Mouse (Mus musculus): ENCODE data around the gene Prdm13. TPM values are rescaled to one million over a fixed set of nuclear protein-coding genes. Genes with fewer than 3 reads are reported as not detected.

Prdm13 gene
- not detected for total RNA-seq (2021)
- long read RNA-seq, result 0 reads

DNA sequence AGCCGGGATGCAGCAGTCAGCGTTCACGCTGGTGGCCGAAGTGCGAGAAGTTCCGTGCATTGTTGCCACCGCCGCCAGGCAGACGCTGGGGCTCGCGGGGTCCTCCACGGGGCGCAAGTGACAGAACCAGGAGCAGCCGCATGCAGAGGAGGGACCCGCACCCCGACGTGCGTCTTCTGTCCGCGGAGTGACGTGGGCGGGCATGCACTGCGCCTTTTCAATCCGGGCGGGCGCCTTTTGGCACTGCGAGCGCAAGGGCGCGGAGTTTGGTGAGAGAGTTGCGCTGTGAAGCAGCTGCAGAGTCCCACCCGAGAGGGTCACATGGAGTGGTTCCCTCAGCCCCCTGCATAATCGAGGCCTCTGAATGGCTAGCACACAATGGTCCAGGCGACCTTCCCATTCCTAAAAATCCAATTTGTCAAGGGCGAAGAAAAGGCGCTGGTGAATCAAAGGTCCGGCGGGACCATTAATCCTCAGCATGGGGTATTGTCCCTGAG is at the start of gene Prdm13:
Gene Prdm13, minus strand, starts transcription at position 369 of the 497 bp plus-strand sequence.
- no peak for DNase-seq (ENCODE audit: low spot score in 2 of 2)

DNA sequence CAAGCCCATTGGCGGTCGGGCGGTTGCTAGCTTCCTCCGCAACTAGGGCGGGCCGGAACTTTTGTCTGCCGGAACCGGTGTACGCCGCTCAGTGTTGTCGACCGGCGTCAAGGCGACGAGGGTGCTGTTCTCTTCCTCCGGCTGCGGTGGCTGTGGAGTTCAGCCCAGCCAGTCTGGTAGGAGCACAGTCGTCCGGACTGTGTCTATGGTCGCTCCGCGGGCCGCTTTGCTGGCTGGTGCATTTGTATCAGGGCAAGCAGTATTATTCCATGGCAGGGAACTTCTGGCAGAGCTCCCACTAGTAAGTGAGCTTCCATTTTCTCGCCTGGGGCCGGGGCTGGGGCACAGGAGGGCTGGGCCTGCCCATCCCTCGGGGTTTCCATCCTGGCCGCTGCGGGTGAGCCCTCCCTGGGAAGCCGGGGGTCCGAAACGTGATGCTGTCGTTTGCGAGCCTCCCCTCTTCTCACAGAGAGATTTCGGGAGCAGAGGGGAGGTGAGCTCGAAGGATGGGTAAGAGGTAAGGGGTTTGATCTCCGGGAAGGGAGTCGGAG is 41.9 kb upstream of the Prdm13 start, which contains the start of gene Ccnc:
Gene Ccnc, plus strand, starts transcription at position 87 of the 551 bp plus-strand sequence.
- DNase-seq (ENCODE audit: low spot score in 2 of 2), result peak; percentile 90 to 94

DNA sequence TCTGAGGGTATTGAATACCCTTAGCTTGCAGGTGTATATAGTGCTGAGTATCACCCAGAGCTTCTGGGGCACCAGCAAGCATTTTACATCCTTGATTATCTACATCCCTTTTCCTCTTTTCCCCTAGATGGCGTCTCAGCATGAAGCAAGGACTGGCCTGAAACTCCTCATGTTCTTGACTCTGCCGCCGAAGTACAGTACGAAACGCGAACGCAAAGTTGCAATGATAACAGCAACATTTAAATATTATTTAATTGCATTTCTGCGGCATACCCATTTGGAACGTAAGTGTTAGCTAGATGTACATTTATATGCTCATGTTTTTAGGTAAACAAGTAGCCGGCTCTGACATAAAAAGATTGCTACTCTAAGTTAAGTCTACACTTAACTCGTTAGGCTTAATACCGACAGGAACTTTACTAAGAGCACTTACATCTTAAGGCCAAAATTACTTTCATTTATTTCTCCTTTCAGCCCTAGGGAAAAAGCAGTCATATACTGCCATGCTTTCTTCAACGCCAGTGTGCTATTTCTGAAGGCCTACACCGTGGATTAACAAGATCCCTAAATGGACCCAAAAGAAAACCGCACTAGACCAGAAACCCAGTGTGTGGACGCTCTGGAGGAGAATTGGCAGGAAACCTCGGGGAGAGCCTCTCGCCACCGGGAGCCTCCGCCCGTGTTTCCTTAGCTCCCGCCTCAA is 41.3 kb upstream of the Prdm13 start:
- peak in 1 of 2 experiments; percentile 70 for DNase-seq (ENCODE audit: low spot score in 2 of 2)

DNA sequence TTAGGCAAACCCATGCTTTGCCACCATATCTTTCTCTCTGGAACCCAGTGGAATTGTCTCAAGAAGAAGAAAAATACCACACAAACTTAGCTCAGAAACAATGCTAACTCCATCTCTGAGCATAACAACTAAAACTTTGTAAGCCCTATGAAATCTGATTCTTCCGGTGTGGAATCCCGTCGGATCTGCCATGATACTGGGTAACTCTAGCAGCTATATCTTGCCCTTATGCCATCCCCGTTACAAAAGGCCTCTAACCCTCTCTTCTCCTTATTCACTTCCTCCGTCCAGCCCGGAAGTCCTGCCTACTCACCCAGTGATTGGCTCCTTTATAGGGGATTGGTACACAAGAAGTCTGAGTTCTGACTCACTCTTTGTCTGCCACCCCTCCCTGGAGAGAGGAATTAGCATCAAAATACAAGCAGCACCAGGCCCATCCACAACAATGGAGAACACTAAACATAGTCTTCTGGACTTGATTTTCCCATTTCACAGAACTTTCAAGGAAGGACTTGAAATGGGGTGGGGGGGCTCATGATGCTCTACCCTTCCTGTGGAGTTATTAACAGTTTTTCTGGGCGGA is 37.1 kb upstream of the Prdm13 start:
- DNase-seq (ENCODE audit: low spot score in 2 of 2), result no peak

DNA sequence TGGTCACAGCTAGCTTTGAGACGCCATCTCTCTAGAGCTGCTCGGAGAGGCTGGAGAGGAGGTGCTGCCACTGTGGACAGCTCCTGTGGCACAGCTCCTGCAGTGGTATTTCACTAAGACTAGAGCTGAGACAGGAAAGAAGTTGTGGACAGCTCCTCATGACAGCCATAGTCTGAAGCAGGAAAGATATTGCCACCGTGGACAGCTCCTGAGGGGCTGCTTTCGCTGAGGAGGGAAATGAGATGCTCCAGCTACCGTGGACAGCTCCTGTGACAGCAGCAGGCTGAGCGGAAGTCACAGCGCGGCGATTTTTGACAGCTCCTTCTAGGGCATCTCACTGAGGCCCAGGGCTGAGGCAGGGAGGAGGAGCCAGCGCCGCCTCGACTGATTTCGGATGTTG is 26.4 kb upstream of the Prdm13 start:
- peak in 1 of 2 experiments; percentile 26 for DNase-seq (ENCODE audit: low spot score in 2 of 2)

DNA sequence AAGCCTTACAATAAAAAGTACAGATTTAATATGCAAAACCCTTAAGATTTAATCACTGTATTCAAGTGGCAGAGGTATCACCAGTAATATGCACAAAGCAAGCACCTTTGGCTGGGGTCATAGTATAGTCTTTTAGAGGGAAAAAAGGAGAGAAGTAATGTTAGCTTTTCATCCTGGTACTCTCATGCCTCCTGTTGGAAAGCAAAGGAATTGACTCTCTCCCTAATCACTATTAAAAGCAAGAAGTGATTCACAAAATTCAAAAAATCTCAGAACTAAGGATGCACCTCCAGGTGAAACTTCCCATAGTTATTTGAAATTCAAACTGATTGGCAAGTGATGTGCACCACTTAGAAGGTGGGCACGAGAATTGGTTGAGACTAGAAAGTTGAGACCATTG is 19.3 kb upstream of the Prdm13 start:
- DNase-seq (ENCODE audit: low spot score in 2 of 2), result no peak

DNA sequence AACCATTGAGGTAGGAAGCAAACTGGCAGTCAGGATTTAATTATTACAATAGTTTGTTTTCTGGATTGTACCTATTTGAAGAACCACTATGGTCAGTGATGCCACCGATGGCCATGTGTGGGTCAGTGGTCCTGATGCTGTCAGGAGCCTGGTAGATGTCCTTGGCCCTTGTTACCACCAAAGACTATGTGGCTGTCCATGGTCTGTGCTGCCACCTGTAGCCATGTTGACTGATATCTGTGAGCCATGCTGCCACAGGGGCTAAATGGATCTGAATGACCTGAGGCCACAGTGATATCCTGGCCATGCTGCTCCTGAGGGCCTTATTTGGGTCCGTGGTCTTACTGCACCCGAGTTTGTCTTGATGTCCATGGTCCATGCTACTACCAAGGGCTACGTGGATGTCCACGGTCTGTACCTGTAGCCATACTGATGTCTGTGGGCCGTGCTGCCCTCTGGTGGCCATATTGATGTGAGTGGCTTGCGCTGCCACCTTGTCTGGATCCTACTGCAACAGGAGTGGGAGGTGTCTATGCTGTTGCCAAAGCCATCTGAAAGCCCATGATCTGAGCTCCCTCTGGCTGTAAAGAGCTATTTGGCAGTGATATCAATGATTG is 10.0 kb upstream of the Prdm13 start:
- peak in 1 of 2 experiments; percentile 56 for DNase-seq (ENCODE audit: low spot score in 2 of 2)

DNA sequence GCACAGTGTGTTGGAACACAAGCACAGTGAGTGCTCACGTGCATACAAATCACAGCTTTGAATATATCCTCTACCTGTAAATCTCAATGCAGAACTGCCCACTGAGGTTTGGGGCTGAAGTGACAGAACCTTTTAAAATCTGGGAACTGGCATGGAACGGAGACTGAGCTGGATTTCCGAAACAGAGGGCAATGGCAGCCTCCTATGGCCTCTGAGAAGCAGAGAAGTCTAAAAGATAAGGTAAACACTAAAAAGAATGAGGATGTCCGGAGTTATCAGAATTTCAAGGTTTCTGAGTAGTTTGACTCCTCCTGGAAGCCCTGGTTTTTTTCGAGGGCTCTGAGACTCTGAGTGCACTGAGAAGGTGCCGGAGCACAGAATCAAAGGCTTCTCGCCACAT is 4.5 kb upstream of the Prdm13 start:
- DNase-seq (ENCODE audit: low spot score in 2 of 2), result no peak

DNA sequence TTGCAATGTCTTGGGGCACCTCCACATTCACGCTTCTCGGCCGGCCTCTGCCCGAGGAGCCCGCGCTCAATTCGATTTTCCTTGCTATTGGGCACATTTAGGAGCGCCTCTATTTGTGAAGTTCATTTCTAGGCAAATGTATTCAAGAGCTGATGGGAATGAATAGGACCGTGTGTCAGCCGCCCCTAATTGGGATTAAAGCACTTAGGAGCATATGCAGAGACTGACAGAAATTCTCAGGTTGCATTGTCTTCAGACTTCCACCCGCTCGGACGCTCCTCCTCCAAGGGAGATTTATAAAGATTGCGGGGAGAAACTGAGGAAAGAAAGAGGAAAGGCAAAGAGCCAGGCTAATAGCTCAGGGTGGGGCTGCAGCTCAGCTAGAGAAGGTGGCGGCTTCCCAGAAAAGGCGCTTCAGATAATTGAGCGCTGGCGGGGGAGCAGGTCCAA is 3.8 kb upstream of the Prdm13 start:
- no peak for DNase-seq (ENCODE audit: low spot score in 2 of 2)

DNA sequence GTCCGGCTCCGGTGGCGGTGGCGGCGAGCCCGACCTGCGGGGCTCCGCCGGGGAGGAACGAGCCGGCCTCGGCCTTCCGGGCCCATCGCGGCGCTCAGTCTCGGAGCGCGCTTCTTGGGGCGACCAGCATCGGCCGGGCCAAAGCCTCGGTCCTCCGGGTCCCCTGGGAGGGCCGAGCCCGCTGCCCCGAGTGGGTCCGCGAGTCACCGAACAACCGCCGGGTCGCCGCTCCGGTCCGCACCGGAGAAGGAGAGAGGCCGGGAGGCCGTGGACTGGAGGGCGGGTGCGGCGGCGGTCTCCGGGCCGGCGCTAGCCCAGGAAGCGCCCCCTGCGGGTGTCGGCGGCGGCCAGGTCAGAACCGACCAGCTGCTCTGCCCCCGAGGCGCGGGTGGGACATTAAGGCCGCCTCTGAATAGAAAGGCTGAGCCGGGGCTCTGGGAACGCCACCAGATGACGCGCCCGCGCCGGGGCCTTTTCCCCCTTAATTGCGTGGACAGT is 3.0 kb upstream of the Prdm13 start:
- no peak for DNase-seq (ENCODE audit: low spot score in 2 of 2)

DNA sequence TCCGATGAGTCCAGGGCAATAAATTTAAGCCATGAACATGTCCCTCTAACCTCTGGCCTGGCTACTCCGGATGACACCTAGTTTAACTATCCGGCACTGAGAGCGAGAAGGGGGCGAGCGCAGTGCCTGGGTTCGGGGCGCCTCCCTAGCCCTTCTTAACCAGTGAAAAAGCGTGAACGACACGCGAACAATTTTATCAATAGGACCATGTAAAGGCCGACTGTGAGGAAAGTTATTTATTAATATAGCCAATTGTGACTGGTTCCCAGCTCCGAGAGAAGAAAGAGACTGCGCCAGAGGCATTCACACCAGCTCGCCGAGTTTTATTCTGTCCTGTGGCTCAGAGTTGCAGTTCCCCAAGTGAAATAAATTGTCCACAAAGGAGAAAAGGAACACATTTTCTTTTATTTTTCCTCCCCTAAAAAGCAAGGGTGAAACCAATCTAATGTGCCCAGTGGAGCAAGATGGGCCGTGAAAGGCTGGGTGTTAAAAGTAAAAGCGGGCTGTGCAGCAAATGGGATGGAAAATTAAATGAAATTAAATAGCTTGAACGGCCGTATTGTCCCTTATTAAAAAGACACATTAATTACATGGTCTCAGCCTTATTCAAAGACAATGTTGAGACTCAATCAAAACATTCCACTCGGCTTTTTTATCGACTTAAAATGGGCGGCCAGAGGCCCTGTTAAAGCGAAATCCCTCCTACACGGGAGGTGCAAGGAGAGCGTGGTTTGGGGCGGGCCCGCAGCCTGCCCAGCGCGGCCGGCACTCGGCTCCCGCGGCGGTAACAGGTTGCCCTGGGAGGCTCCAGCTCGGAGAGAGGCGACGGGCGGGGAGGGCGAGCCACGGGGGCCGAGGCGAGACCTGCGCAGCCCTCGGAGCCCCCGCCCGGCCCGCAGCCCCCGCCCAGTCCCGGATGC is 2.3 kb upstream of the Prdm13 start:
- DNase-seq (ENCODE audit: low spot score in 2 of 2), result no peak

DNA sequence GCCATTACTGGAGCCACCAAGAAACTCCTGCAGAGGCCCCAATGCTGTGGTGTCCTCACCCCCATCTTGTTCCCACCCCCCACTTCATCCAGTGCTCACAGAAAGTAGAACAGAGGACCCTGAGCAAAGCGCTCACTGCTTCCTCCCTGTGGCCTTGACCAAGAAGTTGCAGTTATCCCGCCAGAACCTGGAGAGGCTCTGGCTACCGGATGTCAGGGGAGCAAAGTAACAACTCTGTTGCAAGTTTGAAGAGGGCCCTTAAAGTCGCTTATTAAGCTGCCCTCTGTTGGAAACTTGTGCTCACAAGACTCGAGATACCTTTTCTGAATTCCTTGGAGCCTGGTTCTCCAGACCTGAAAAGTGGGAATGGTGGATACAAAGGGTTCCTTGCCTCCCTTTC is 1.2 kb upstream of the Prdm13 start:
- DNase-seq (ENCODE audit: low spot score in 2 of 2), result no peak

DNA sequence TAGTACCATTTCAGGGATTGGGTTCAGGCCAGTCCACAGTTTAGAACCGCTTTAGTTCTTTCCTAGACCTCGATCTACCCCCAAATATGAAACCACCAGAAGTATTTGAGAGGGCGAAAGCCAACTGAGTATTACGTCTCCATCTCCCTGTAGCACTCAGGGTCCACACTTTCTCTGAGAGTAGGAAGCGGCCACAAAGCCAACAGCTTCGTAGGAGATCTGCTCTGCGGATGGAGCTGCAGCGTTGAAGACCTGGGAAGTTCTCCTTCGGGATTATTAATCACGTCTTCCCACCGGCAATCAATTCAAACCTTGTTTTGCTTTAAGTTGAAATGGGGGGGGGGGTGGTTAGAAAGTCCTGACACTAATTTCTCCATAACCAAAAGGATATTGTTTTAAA is 653 bp upstream of the Prdm13 start:
- DNase-seq (ENCODE audit: low spot score in 2 of 2), result no peak

DNA sequence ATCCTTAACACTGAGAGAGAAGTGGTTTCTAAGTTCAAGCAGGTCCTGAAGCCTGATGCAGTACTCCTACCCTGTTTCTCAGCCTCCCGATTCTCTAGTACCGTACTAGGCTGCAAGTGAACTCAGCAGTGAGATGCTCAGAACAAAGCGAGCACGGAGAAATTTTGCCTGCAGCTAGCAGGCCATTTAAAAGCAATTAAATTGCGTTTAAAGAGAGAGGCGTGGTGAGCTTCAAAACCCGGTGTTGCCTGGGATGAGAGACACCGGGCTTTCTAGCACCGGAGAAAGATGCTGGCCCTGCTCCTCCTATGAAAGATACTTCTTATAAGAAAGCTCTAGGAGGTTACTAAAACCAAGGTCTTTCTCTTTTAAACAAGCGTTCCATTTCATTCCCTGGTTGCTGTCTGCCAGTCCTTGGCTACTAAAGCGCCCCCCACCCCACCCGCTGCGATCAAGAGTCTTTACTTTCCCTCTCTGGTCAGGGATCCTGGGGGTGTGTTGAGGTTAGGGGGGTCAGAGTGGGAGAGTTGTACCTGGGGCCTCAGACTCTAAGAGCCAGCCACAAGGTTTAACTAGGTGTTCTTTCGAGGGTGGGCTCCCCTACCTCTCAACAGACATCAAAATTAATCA is 1.3 kb downstream of the Prdm13 start:
- DNase-seq (ENCODE audit: low spot score in 2 of 2), result no peak

DNA sequence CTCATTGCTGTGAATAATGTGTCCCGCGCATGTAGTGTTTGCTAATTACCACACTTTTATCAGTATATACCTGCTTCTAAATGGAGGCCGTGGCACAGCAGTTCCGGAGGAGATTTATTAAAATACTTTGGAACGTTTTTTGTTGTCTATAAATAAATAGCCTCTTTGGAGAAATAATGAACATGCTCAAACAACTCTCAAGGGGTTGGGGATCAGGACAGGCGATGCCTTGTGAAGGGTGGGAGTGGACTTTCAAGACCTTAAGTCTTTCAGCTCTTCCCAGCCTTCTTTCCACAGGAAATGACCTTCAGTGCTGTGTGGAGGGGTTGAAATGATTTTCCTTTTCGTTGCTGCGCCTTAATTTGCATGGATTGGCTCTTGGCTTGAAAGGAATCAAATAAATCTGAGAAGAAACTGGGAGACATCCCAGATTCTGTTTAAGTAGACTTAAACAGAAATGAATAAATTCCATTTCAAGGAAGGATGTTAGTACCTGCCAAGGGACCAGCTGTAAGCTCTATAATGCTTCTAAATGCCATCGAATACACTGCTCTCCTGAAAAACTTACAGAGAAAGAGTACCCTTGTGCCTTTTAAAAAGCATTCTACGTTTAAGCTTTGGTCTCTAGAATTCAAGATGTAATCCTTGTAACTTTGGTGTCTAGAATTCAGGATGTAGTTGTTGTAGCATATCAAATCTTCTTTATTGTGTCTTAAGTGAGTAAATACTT is 3.2 kb downstream of the Prdm13 start:
- DNase-seq (ENCODE audit: low spot score in 2 of 2), result no peak

DNA sequence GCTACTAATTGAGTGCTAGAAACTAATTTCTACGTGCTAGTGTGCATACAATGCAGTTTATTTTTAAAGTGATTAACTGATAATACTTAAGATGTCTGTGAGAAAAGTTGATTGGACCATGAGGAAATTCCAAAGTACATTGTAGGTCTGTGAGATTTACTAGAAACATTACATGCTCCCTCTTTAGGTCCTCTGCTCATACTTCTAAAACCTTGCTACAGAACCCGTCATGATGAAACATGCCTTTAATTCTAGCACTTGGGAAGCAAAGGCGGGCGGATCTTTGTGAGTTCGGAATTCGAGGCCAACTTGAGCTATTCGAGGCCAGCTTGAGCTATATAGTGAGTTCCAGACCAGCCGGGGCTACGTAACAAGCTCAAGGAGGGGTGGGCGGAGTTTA is 4.8 kb downstream of the Prdm13 start:
- no peak for DNase-seq (ENCODE audit: low spot score in 2 of 2)

DNA sequence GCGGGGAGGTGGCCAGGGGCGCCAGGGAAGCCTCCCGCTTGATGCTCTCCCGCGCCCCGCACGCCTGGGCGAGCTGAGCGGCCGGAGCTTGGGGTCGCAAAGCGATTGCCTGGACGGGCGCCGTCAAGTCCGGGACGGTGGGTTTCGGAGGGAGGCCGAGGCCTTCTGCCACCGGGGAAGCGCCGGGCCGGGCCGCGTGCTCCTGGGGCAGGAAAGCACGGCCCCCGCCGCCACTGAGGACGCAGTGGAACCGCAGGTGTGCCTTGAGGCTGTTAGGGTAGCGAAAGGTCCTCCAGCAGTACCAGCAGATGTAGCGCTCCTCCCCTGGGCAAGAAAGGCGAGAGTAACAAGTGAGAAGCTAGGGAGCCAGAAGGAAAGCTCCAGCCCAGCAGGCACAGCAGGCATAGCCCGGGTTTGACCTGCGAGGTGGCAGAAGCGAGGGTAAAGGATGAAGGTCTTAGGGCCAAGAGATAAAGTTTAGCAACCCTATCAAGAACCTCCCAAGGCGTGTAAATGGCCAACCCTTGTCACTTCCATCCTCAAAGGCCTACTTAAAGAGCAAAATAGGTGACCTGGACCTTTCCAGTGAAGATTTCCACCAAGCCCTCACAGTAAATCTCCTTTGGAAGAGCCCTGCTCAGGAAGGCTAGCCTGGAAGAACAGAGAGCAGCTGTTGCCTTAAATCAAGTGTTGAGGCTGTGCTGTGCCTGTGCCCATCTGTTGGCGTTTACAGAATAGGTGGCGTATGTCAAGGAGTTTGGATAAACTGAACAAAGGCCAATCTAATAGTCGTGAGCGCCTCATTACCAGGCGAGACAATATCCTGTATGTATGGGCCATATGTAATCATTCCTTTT is 5.9 kb downstream of the Prdm13 start:
- no peak for DNase-seq (ENCODE audit: low spot score in 2 of 2)

DNA sequence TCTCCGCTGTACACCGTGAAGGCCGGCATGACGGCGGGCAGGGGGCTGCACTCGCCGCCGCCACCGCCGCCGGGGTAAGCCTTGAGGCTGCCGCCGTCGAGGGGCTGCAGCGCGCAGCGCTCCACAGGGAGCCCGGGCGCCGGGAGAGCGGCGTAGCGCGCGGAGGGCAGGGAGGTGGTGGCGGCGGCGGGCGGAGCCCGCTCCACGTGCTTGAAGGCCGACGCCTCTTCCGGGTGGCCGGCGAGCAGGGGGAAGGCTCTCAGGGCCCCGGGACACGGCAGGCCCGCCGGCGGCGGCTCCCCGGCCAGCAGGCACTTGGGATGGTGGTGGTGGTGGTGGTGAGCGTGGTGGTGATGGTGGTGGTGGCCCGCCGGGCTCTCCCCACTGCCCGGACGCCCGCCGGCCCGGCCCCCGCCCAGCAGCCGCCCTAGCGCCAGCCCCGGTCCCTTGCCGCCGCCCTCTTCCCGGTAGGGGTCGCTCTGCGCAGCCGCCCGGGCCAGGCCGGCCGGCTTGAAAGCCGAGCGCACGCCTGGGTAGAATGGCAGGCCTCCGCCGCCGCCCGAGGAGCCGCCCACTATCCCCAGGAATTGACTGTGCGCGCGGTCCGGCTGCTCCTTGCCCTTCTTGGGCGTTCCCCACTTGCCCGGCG is 6.7 kb downstream of the Prdm13 start:
- DNase-seq (ENCODE audit: low spot score in 2 of 2), result no peak

All from layer of hippocampus, adult 18-20 months (tissue).